Mouse (Mus musculus): Measurements from ENCODE around the gene Flt1.

GRCm38 (mm10) chr5:147532031-147532430, 193.8 kb downstream of the Flt1 start:
- TF ChIP-seq POLR2A (IDR thresholded peaks at IDR 0.05; ENCODE audit: insufficient read depth, low read depth, low read length) (no peak), CTCF (IDR thresholded peaks at IDR 0.05) (no peak), EP300 (IDR thresholded peaks at IDR 0.05; ENCODE audit: insufficient read depth, low read depth, low read length) (no peak)

All from heart, adult 2 months (tissue).